Mouse (Mus musculus): ENCODE measurements at regions not wholly inside any gene's neighbourhood (a gene's known extent, or its start where the extent isn't known, plus 50 kb on each side); places are given as distances from the start of the nearest gene placed in this dataset.
A peak's percentile ranks its signal among the peaks of the same experiment; 100 is the strongest.

GRCm38 (mm10) chr15:67229359-67229758 lies 728.6 kb upstream of the Lrrc6 start:
- 83% methylated on average over 5 of the region's 5 CpGs for WGBS
- Histone ChIP-seq H3K36me3 (ENCODE audit: control insufficient read depth, insufficient read depth, low read length) (no peaks in the 10 kb centered on the region), H3K4me1 (ENCODE audit: control insufficient read depth, insufficient read depth, low read length) (no peaks in the 10 kb centered on the region), H3K27me3 (replicated peaks; ENCODE audit: control insufficient read depth, insufficient read depth, low read length) (no peaks in the 10 kb centered on the region), H3K4me3 (ENCODE audit: insufficient read depth, low read depth, low read length) (no peak overlapping the region), H3K27ac (ENCODE audit: insufficient read depth, low read depth, low read length) (no peak overlapping the region)
- no peak for TF ChIP-seq CTCF (conservative IDR thresholded peaks at IDR 0.05; ENCODE audit: insufficient read depth, insufficient read length, low read depth, low read length)
- no peak for TF ChIP-seq POLR2A (IDR thresholded peaks at IDR 0.05; ENCODE audit: low read depth, low read length)
- no peak for DNase-seq

GRCm38 (mm10) chr15:67228633-67229032 lies 727.9 kb upstream of the Lrrc6 start:
- Histone ChIP-seq H3K36me3 (ENCODE audit: control insufficient read depth, insufficient read depth, low read length) (no peaks in the 10 kb centered on the region), H3K4me3 (ENCODE audit: insufficient read depth, low read depth, low read length) (no peak overlapping the region), H3K27me3 (replicated peaks; ENCODE audit: control insufficient read depth, insufficient read depth, low read length) (no peaks in the 10 kb centered on the region), H3K4me1 (ENCODE audit: control insufficient read depth, insufficient read depth, low read length) (no peaks in the 10 kb centered on the region), H3K27ac (ENCODE audit: insufficient read depth, low read depth, low read length) (no peak overlapping the region)
- no peak for TF ChIP-seq POLR2A (IDR thresholded peaks at IDR 0.05; ENCODE audit: low read depth, low read length)
- no peak for TF ChIP-seq CTCF (conservative IDR thresholded peaks at IDR 0.05; ENCODE audit: insufficient read depth, insufficient read length, low read depth, low read length)
- DNase-seq = no peak
- 63% methylated on average over 2 of the region's 2 CpGs for WGBS

- H3K36me3 ChIP-seq (ENCODE audit: control insufficient read depth, insufficient read depth, low read length) = no peaks in the 10 kb centered on the region
- H3K4me1 ChIP-seq (ENCODE audit: control insufficient read depth, insufficient read depth, low read length) = no peaks in the 10 kb centered on the region
- H3K4me3 ChIP-seq (ENCODE audit: insufficient read depth, low read depth, low read length) = no peak overlapping the region
- no peak for TF ChIP-seq POLR2A (IDR thresholded peaks at IDR 0.05; ENCODE audit: low read depth, low read length)
- peak; percentile 36 for DNase-seq
- 0 out of 2 replicates have a peak overlapping the region, but pooled peaks have one; percentile 19 for H3K27ac ChIP-seq (ENCODE audit: insufficient read depth, low read depth, low read length)
- H3K27me3 ChIP-seq (replicated peaks; ENCODE audit: control insufficient read depth, insufficient read depth, low read length) = no peaks in the 10 kb centered on the region
- WGBS = 24% methylated on average over 7 of the region's 7 CpGs
These were observed 726.9 kb upstream of the Lrrc6 start for GRCm38 (mm10) chr15:67227456-67228164.

GRCm38 (mm10) chr15:67226900-67227299 lies 726.2 kb upstream of the Lrrc6 start:
- TF ChIP-seq CTCF (conservative IDR thresholded peaks at IDR 0.05; ENCODE audit: insufficient read depth, insufficient read length, low read depth, low read length) (no peak), POLR2A (IDR thresholded peaks at IDR 0.05; ENCODE audit: low read depth, low read length) (no peak)
- Histone ChIP-seq H3K27ac (ENCODE audit: insufficient read depth, low read depth, low read length) (no peak overlapping the region), H3K4me3 (ENCODE audit: insufficient read depth, low read depth, low read length) (no peak overlapping the region), H3K36me3 (ENCODE audit: control insufficient read depth, insufficient read depth, low read length) (no peaks in the 10 kb centered on the region), H3K4me1 (ENCODE audit: control insufficient read depth, insufficient read depth, low read length) (no peaks in the 10 kb centered on the region), H3K27me3 (replicated peaks; ENCODE audit: control insufficient read depth, insufficient read depth, low read length) (no peaks in the 10 kb centered on the region)
- 44% methylated on average over 9 of the region's 9 CpGs for WGBS
- DNase-seq = peak; percentile 10
